Mouse (Mus musculus) bone marrow, adult 2 months (tissue): ENCODE measurements around the gene Thoc3. TPM values are rescaled to one million over a fixed set of nuclear protein-coding genes. Genes with fewer than 3 reads are reported as not detected.

Experiments used
- H3K27ac ChIP-seq: fragments of 200-500 bp; 2 replicates; pipeline ENCODE4 v1.5.1; 2012; ENCODE audit warnings: low read depth, mild to moderate bottlenecking, control low read depth, inconsistent platforms, low read length; ENCODE audit not compliant: control insufficient read depth, poor library complexity, insufficient read depth
- H3K4me1 ChIP-seq: fragments of 200-500 bp; 2 replicates; pipeline ENCODE4 v1.6.1; 2011; ENCODE audit warnings: low read length; ENCODE audit not compliant: control insufficient read depth, insufficient read depth
- H3K4me3 ChIP-seq: fragments of 200-500 bp; replicated peaks from 2 replicates; pipeline ENCODE3; 2011; ENCODE audit warnings: mild to moderate bottlenecking, low read depth, low read length, control low read depth; ENCODE audit not compliant: control insufficient read depth
- CTCF ChIP-seq: fragments of 200-500 bp; IDR thresholded peaks from 2 replicates; pipeline ENCODE4 v1.5.1; 2011; ENCODE audit warnings: low read length, control low read depth; ENCODE audit not compliant: control insufficient read depth, insufficient read depth
- POLR2A ChIP-seq: fragments of 200-500 bp; IDR thresholded peaks from 2 replicates; pipeline ENCODE4 v1.6.1; 2011; ENCODE audit warnings: low read depth, mild to moderate bottlenecking, control low read depth, low read length, borderline replicate concordance; ENCODE audit not compliant: control insufficient read depth
- WGBS: fragments of 180-500 bp; shearing (Covaris S2); methylation state at CpG from one replicate; pipeline ENCODE4 v1.1.7; 2018; 5-methylcytosine and 5-hydroxymethylcytosine counted together
- polyA plus RNA-seq: library from polyadenylated mRNA; stranded (reverse); fragments of >200 nt; gene quantifications from 2 replicates; pipeline ENCODE4 v1.2.4, GENCODE M21; 2011; ENCODE audit warnings: low replicate concordance; ENCODE audit not compliant: missing spikeins, insufficient read depth, insufficient read length

Gene Thoc3
- polyA plus RNA-seq, 1 experiment, result 17.6 TPM

DNA sequence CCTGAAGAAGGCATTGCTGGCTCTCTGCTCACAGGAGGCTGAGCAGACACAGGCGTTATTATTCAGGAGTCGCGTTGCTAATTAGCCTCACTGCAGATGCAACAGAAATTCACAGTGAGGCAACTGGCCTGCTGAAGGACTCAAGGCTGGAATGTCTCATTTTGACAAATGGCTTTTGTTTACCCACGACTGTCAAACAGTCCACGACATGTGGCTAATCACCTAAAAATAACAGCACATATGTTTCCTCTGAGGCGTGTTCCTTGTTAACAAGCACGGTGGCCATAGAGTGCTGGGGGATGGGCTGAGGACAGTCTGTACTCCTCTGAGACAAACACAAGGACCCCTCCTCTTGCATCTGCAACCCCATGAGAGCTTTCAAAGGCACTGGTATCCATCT, 56.4 kb downstream of the Thoc3 start:
- WGBS, result 13% methylated on average over 7 of the region's 7 CpGs
- Histone ChIP-seq H3K4me3 (no peak overlapping the region), H3K27ac (peak overlapping the region; percentile 79), H3K4me1 (peaks cover 1% of the 10 kb centered on the region; the same call in 1 of the 2 replicates)
- TF ChIP-seq POLR2A (no peak), CTCF (no peak)

- WGBS, result 69% methylated on average over 3 of the region's 3 CpGs
- no peak for TF ChIP-seq POLR2A
- no peak for TF ChIP-seq CTCF
- Histone ChIP-seq H3K27ac (peak overlapping the region; percentile 75), H3K4me1 (peaks cover 1% of the 10 kb centered on the region; the same call in 1 of the 2 replicates), H3K4me3 (no peak overlapping the region)
These were observed 57.0 kb downstream of the Thoc3 start for GRCm38 (mm10) chr13:54411656-54412055.

Other genes starting within 250 kb of the Thoc3 start
- gene Cplx2, start 97.5 kb downstream of the Thoc3 start, polyA plus RNA-seq, result 3.6 and 7.4 TPM in 2 replicates
- 3.2 and 4.2 TPM in 2 replicates for gene Simc1, start 34.9 kb upstream of the Thoc3 start, polyA plus RNA-seq
- gene 4833439L19Rik, start 96.6 kb upstream of the Thoc3 start, polyA plus RNA-seq, result 17.9 and 24.8 TPM in 2 replicates
- 6.0 and 6.2 TPM in 2 replicates for gene Arl10, start 106.2 kb upstream of the Thoc3 start, polyA plus RNA-seq
- 9.5 and 16.1 TPM in 2 replicates for gene Nop16, start 121.2 kb upstream of the Thoc3 start, polyA plus RNA-seq
- 40.1 and 41.2 TPM in 2 replicates for gene Higd2a, start 121.4 kb upstream of the Thoc3 start, polyA plus RNA-seq
- gene Cltb, start 142.5 kb upstream of the Thoc3 start, polyA plus RNA-seq, result 19.8 TPM in 2 replicates
- 14.6 and 26.3 TPM in 2 replicates for gene Faf2, start 152.9 kb upstream of the Thoc3 start, polyA plus RNA-seq
- gene Rnf44, start 225.1 kb upstream of the Thoc3 start, polyA plus RNA-seq, result 26.7 and 60.0 TPM in 2 replicates
- not detected in 2 replicates for gene Cdhr2, start 232.6 kb upstream of the Thoc3 start, polyA plus RNA-seq